Mouse (Mus musculus): ENCODE measurements around the gene Kdelr2. TPM values are rescaled to one million over a fixed set of nuclear protein-coding genes. Genes with fewer than 3 reads are reported as not detected.

The Kdelr2 gene
- polyA plus RNA-seq, 2 experiments from 2014 or later, result 71.0 to 76.8 TPM

DNA sequence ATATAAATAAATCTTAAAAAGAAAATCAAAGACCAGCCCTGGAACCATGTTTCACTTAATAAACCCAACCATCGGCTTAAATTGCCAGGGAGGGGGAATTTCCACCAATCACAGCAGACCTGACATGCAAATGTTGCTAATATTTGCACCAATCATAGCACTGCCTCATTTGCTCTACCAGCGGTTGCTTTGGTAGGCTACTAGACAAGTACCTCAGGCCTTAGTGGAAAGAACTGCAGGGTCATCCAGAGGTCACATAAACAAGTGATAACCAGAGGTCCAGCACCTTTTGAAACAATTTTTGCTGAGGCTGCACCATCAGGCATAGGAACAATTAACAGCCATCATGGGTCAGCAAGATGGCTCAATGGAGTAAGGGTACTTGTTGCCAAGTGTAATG lies 2.1 kb upstream of the Kdelr2 start:
- ATAC-seq, result no peak

DNA sequence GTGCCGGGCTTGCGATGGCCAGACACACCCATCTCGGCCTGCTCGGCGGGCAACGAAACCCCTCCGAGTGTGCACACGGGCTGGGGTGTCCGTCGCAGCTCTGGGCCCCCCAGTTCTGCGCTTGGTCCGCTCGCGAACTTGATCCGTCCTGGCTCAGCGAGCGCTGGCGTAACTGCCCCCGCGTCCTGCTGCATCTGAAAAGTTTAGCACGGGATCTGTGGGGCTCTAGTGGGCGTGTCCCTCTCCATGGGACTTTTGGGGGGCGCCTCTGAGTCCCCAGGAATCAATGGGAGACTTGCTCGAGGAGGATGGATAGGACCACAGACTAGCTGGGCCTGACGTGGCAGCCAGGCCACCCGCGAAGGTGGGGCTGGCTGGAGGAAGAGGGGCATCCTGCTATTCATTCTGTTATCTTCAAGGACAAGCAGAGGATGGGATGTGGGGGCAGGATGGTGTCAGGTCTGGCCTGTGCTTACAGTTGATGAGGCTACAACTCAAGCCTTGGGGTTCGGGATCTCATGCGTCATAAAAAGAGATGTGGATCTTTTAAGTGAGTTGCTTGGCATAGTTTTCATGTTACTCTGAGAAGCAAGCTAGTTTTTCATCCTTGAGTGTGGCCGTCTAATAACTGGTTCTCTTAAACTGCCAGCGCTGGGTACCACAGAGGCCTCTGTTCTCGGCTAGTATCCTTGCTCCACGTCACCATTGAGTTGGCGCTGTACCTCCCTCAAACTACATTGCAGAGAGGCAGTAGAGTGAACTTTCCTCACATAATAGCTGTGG lies 701 bp downstream of the Kdelr2 start:
- peak; percentile 14 for ATAC-seq

- no peak for ATAC-seq
Observed at GRCm38 (mm10) chr5:143405200-143405599, 1.6 kb downstream of the Kdelr2 start.

DNA sequence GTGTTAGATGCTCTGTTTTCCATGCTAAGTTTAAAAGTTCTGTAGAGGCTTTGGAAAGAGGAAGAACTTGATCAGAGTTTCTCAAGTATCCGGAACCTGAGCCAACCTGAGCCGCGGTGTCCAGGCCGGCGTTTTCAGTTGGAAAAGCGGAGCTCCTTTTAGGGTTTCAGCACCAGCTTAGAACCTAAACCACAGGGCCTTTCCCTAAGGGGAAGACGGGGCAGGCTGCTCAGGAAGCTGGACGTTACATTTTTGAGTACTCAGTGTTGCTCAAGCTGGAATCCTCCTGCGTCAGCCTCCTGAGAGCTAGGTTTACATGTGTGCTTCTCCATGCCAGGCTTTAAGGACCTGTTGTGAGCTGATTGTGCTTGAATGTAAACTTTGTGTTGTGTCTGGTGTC lies 2.9 kb downstream of the Kdelr2 start:
- ATAC-seq, result no peak

DNA sequence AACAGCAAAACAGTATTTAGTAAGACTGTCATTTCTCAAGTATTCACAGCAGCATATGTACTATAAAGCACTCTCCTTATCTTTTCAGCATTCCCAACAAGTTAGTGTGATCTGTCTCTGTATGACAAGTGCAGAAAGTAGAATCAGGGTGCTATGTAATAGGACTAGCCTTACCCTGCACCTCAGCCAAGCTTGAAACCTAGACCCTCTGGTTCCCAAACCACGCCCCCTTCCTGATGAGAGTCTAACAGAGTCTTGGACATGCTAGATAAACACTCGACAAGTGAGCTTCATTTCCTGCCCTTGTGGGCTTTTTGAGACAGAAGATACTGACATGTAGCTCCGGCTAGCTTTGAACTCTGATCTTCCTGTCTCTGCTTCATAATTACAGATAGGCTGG lies 5.6 kb downstream of the Kdelr2 start:
- ATAC-seq, result no peak

DNA sequence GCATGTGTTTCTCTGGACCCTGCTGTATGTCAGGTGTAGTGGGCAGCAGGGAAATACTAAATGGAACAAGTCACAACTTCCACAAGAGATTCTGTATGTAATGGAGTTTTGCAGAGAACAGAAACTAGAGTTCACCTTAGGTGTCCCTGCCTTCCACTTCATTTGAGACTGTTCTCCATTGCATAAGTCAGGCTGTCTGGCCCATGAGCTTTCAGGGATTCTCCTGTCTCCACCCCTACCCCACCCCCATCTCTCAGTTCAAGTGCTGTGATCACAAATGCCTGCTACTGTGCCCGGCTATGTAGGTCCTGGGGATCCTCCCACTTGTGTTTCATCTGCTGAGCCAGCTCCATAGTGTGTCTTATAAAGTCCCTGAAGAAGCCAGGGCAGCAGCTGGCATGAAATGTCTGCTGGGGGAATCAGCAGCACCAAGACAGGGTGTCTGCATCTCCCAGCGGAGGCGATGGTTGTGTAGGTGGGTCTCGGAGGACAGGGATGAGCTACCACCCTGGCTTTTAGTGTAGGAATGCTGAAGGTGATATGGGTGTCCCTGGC lies 7.3 kb downstream of the Kdelr2 start:
- ATAC-seq, result no peak

GRCm38 (mm10) chr5:143421484-143421883 lies 17.8 kb downstream of the Kdelr2 start:
- ATAC-seq, result no peak

- no peak for ATAC-seq
Observed at GRCm38 (mm10) chr5:143422990-143423389, 19.4 kb downstream of the Kdelr2 start.

DNA sequence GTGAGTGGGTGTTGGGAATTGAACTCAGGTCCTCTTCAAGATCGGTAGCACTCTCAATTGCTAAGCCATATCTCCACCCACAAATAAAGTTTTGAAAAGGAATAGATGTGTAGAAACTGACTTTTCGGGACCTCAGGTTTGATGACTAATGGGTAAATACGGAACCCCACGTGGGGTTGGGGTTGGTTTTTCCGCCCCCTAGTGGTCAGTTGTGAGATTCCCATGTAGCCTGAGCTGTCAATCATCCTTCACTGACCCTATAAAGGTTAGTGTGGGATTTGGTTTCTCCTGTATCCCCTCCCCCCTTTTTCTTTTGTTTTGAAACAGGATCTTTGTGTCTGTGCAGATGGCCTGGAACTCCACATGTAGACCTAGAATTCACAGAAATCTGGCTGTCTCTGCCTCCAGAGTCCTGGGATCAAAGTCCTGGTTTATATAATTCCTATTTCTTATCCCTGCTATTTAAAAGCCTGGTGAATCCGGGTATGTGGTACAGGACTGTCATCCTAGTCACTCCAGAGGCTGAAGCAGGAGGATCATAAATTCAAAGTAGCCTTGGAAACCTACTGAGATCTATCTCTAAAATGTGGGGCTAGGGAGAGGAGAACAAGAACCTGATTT lies 20.4 kb downstream of the Kdelr2 start:
- ATAC-seq, result peak; percentile 72

DNA sequence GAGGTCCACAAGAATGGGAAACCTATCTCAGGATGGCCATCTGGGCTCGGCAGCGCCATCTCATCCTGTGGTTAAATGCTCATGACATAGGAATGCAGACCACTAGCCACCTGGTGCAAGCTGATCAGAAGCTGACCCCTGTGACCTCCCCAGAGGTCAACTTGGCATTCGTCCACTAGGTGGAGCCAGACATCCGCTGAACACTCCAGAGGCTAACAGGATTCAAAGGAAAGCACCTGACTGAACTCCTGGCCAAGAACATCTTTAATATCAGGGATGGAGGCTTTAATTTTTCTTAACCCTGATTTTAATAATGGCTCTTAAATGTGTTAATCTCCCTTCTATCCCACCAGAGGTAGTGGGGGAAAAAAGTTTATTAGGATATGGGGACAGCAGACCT lies 30.8 kb downstream of the Kdelr2 start:
- ATAC-seq, result peak; percentile 69

DNA sequence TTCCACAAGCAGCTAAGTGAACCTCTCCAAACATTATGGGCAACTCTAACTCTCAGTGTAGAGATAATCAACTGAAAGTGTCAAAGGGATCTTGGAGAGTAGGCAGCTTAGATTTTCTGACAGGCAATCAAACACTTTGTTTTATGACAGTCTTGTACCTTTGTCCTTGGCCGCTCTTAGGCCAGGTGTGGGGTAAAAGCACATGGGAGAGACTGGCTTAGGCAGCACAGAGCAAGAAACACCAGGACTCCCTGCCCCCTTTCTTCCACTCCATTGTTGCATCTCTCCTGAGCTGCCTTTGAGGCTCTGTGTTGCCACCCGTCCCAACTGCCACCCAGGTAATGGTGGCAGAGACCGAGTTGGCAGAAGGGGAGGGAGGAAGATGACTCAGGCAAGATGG lies 37.7 kb downstream of the Kdelr2 start:
- no peak for ATAC-seq

DNA sequence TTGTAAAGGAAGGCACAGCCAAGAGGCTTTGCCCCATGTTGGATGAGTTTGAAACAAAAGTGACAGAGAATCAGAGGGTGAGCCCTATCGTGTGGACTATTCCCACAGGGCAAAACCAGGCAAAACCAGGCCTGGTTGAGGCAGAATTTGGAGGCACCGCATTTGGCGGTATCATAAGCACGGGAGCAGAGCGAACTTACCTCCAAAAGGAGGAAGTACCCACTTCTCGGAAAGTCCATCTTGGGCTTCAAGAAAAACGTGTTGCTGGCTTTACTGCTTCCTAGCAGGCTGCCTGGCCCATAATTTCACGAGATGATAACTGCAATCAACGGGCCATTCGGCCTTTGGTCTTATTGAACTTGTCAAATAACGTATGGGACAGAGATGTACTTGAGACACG lies 38.1 kb downstream of the Kdelr2 start:
- no peak for ATAC-seq

GRCm38 (mm10) chr5:143463671-143464070 lies 60.0 kb downstream of the Kdelr2 start:
- ATAC-seq, result no peak

GRCm38 (mm10) chr5:143464100-143464756 lies 60.6 kb downstream of the Kdelr2 start, which contains the start of gene Daglb:
TSS of gene Daglb (plus strand) at chr5:143464584.
- ATAC-seq, result peak; percentile 92

DNA sequence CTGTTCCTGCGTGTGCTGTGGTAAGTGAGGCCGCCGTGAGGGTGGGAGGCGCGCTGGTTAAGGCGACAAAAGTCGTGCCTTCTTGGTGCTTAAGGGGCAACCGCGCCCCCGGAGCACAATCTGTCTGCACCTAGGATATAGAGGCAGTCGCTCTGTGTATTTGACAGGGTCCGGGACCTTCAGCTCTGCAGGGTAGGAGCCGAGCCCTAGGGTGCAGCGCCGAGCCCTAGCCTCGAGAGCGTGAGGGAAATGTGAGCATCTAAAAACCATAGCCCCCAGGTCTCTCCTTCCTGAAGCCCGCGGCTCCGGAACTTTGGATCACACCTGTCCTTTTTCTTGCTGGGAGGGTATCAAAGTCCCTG lies 61.1 kb downstream of the Kdelr2 start:
- peak; percentile 33 for ATAC-seq

- ATAC-seq, result no peak
Observed at GRCm38 (mm10) chr5:143465156-143466085, 61.8 kb downstream of the Kdelr2 start.

DNA sequence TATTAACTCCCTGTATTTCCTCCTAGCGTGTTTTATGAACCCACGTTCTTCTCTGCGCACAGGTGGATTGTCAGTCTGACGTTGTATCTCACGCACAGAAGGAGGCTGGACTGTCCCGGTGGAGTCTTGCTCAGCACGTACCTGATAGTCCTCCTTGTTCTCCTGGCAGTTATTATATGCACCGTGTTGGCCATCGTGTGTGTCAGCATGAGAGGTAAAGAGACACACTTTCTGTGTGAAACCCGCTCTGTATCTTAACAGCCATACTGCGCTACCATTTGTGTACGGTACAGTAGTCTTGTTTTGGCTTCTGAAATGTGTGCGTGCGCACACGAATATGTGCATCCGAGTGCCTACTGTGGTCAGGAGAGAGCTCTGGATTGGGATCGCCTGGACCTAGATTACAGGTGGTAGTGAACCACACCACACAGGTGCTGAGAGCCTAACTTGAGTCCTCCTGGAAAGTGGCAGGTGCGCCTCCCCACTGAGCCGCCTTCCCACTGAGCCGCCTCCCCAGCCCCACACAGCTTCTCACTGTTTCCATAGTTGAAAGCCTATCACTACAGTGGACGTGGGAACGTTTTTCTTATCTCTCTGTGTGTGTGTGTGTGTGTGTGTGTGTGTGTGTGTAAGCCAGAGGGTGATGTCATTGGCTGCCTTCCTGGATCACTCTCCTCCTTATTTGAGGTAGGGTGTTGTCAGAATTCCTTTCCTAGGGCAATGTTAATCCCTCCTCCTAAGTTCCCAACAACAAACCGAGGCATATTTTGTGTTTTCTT lies 63.4 kb downstream of the Kdelr2 start:
- ATAC-seq, result no peak

DNA sequence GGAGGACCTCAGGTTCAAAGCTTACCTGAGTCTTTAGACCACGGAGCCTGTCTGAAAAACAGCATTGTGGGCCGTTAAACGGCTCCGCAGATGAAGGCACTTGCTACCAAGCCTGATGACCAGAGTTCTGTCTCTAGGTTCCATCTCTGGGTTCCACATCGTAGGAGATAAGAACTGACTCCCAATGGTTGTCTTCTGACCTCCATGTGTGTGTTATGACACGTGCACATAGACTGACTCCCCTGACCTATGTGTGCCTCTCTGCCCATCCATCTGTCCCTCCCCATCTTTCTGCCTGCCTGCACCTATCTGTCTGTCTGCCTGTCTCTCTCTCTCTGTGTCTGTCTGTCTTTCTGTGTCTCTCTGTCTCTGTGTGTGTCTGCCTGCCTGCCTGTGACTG lies 64.3 kb downstream of the Kdelr2 start:
- no peak for ATAC-seq

- ATAC-seq, result no peak
Observed at GRCm38 (mm10) chr5:143469628-143470027, 66.0 kb downstream of the Kdelr2 start.

GRCm38 (mm10) chr5:143470421-143471164 lies 67.0 kb downstream of the Kdelr2 start:
- no peak for ATAC-seq

DNA sequence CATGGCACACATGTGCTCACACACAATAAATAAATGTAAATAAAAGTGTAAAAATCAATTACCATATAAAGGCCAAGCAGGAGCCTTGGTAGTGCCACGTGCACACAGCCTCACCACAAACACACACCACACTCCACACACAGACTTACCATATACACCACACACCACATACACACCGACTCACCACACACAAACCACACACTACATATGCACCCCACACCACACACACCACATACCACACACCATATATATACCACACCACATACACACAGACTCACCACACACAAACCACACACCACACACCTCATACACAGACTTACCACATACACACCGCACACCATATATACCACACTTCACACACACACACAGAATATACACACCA lies 67.5 kb downstream of the Kdelr2 start:
- no peak for ATAC-seq

All from activated CD4-positive, CD25-positive, alpha-beta regulatory T cell, adult 4 months (primary cell).